Mouse (Mus musculus): ENCODE measurements around the gene Snrpe.

The Snrpe gene

DNA sequence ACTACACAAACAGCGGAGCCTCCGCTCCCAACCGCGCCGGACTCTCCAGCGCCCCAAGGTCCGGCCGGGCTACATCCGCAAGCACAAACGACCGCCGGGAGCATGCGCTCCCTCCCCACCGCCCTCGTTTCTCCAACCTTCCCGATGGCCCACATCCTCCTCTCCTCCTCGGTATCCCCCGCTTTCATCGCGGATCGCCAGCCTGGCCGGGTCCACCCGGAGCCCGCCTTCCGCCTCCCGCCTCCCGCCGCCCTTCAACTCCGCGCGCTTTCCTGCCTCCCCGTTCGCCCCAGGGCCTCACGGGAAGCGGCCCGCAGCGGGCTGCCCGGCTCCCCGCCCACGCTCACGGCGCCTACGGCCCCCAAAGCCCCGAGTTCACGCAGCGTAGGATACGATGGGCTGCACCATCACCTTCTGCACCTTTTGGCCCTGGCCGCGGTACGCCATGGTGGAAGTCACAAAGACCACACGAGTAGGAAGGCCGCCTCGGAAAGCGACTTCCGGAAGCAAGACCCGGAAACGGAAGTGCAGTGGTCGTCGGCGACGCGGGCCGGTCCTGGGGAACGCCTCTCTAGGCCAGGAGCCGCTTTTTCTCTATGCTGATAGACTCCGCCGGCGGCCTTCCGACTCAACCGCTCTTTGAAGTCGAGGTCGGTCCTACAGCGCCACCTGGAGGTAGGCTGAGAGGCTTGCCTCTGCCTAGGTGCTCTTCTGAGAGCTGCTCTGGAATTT is at the start of gene Snrpe:
TSS of gene Snrpe (minus strand) at position 521 of the 732 bp plus-strand sequence.
- peak; percentile 96 for DNase-seq

DNA sequence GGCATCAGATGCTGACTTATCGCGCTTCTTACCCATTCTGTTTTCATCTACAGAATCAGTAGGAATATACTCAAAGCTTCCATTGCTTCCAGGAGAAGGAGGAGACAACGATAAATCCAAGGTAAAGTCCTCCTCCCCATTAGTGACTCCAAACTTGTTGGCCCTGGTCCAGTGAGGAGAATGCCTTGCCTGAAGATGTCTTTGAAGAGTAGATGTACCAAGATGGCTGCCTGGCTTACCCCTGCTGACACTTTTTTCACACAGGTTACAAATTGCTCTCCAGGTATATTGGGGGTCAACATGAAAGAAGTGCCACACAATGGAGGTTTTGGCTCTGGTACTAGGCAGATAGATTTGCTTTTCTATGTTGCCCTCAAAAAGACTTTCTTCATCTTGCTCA is 48.8 kb upstream of the Snrpe start:
- no peak for DNase-seq

DNA sequence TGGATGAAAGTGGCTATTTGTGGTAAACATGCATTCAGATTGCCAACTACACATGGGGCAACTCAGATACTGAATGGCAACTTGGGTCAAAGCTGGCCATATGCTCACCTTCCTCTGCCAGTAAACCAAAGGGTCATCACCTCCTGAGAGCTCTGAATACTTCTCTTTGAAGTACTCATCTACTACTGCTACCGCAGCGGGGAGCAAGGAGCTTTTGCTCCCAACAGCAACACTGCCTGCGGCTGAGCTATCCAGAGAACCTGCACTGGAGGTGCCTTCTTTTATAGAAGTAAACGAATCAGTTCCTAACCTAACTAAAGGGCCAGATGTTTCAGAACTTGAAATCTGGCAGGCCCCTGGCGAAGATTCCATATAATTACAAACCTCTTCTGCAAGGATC is 46.7 kb upstream of the Snrpe start:
- DNase-seq, result no peak

DNA sequence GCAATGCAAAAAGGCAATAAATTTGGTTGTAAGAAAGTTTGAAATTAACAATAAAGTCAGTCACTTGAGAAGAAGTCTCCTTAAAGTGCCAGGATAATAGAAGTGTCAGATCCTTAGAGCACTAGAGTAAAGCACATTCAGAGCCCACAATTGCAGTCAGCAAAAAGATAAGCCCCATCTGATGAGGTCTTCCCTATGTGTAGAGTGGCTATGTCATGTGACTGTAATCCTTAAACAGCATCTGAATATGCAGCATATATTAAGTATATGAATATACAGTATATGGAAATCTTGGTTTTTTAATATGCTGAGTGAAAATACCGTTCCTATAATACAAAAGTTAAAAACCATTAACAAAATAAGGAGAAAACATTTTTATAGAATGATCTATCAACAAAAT is 42.9 kb upstream of the Snrpe start:
- no peak for DNase-seq

DNA sequence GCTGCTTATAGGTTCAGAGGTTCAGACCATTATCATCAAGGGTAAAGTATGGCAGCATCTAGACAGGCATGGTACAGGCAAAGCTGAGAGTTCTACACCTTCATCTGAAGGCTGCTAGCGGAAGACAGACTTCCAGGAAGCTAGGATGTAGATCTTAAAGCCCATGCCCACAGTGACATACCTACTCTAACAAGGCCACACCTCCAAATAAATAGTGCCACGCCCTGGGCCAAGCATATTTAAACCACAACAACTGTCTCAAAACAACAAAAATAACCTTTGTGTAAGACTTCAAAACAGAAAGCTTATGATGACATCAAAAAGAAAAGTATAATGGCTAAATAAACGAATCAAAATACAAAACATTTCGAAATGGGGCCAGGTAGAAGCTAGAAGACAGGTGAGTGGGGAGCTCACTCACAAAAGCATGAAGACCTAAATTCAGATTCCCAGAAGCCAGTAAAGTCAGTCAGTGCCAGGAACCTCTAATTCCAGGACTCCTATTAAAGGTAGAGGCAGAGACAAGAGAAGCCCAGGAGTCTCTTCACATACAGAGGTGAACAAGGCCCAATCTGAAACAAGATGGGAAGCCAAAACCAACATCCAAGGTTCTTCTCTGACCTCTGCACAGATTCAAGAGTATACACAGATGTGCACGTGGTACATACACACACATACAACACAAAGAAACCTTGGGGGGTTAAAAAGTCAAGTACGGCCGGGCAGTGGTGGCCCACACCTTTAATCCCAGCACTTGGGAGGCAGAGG is 40.4 kb upstream of the Snrpe start:
- DNase-seq, result no peak

DNA sequence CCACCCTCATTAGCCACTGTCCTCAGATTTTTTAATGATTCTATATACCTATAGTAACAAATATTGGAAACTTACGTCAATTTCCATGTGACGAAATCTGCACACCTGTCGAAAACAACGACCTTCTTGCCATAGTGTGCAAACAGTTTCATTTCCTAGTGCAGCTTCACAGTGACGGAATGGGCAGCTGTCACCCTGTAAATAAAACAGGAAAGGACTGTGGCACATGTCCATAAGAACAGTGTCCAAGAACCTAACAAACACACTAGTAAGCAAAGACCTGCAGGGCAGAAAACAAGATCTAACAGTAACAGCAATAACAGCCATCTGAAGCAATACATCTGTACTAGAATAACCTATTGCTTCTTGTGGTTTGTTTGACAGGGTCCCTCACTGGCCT is 35.6 kb upstream of the Snrpe start:
- DNase-seq, result no peak

DNA sequence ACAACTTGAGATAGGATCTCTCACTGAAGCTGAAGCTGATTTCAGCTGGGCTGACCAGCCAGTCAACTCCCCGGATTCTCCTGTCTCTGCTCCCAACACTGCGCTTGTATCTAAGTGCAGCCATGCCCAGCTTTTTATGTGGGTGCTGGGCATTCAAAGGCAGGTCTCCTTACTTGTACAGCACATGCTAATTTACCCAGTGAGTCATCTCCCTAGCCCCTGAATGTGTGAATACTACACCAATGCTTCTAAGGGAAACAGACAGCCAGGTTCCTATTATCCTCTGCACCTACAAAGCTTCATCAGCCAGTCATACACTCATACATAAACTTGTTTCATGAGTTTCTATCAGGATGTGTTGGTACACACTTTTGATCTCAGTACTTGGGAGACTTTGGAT is 31.1 kb upstream of the Snrpe start:
- DNase-seq, result no peak

DNA sequence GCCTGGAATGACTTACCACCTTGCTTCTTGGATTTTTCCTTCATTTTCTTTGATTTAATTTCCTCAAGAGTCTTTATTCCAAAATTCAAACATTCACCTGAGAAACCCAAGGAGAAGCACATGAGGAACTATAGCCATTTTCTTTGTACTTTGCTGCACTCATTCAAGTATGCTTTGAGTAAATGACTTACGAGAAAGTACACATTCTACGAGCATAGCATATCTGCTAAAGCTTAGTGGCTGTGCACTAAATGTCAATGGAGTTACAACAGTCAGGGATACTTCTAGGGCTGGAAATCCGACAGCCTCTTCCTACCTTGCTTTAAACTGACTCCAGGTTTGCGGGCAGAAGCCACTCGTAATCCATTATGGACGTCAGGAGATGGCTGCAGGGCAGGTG is 28.4 kb upstream of the Snrpe start:
- DNase-seq, result no peak

DNA sequence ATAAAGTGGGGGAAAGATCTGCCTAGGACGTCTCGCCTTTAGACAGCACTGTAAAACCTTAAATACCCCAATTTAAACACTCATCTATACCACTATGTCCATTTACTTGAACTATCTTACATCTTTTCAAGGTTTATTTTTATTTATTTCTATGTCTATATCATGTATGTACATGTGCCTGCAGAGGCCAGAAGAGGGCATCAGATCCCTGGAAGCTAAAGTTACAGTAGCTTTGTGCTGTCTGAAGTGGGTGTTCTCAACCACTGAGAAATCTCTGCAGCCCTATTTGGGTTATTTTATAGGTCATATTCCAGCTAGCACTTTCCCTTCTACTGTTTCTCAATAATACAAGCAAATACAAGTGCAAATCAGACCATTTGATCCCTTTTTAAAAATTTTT is 22.1 kb upstream of the Snrpe start:
- no peak for DNase-seq

DNA sequence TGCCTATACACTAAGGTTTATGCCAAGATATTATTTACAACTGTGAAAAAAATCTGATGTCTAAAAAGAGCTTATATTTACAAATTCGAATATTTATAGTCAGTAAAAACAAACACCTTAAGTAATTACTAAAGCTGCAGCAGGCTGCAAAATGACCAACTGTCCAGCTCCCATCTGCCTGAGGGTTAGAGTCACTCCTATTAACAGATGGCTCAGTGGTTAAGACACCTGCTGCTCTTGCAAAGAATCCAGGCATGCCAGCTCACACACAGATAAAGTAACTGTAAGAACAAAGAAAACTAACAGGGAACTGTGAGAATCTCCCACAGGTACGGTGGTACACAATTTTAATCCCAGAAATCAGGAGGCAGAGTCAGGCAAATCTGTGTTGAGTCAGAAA is 15.0 kb upstream of the Snrpe start:
- DNase-seq, result no peak

DNA sequence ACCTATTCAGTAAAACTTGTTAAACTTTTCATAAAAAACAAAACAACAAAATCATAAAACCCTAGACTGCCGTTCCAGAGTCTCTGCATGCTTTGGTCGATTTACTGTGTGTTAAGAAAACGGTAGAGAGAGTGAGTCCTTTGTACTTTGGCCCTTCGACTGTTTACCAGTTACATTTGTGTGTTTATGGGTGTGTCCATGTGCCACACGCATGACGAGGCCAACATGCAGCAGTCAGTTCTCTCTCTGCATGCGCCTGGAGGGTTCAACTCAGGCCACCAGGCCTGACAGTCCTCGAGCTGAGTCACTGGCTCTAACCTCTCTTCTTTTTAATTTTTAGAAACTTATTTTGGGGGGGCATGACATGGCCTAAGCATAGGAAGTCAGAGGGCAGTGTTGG is 8.2 kb upstream of the Snrpe start:
- no peak for DNase-seq

DNA sequence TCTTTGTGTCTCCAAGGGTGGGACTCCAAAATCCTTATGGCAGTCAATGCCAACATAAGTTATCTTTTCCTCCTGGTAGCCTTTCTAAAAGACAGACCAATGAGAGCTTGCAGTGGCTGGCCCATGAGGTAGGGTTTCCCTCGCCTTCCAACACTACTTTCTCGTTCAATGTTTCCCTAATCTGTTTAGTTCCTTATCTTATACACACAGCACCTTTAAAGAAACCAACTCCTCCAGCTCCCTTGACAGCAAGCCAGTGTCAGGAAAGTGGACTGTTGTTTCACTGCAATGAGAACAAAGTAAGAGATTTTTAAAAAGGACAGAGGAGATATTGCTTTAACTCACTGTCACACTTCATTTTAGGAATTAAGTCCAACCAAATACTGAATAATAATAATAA is 7.8 kb upstream of the Snrpe start:
- DNase-seq, result no peak

DNA sequence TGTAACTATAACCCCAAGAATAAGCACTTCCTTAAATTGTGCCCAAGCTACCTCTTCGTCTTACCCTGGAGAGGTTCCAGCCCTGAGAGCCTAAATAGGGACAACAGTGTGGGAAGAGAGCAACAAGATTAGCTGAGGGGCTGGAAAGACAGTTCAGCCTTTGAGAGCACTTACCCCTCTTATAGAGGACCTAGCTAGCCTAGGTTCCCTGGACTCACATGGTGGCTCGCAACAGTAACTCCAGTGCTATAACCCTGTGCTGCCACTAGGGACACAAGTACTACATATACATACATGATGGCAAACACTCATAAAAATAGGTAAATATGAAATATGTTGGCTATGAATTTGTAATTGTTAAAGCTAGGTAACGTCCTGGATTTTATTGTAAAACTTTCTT is 3.7 kb upstream of the Snrpe start:
- DNase-seq, result no peak

DNA sequence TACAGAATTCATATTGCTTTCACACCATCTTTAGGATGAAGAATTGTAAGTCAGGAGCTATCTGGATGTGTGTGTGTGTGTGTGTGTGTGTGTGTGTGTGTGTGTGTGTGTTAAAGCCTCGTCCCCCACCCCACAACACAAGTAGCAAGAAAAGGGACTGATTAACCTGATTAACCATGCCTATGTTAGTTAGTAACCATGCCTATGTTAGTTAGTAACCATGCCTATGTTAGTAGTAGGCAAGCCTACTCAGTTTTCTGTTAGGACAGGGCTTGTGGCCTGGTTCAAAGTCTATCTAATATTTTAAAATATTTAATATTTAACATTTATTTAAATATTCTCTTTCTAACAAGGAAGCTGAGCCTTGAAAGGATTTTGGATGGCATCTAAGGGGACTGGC is 1.3 kb upstream of the Snrpe start:
- no peak for DNase-seq

DNA sequence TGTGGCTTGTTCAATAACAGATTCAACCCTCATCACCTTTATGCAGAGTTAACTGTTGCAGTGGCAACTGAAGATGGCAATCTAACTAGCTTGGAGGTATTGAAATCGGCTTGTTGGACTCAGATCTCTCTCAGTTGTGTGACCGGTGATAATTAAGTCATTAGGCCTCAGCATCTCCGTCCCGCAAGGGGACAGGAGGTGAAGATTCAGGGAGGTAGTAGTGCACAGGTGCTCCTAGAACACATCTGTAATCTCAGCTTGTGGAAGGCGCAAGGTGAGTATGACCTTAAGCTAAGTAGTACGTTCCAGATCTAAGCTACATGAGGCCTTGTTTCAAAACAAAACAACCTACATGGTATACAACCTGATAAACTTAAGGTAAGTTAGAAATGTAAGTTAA is 510 bp upstream of the Snrpe start:
- DNase-seq, result peak; percentile 4

DNA sequence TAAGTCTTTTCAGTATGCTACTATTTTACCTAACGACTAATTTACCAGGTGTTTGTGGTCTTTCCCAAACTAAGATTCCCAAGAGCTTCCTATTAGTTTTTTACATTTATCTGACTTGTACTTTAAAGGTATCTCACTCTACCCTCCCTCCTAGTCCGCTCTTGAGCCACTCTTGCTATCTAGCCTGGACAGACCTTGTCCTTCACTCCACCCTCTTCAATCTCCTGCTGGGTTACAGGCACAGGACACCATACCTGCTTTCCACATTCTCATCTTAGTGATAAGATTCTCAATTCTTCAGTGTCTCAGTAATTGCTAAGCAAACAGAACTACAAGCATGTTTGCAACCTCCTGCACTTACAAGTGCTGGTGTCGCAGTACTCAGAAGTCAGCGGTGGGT is 6.9 kb downstream of the Snrpe start:
- no peak for DNase-seq

DNA sequence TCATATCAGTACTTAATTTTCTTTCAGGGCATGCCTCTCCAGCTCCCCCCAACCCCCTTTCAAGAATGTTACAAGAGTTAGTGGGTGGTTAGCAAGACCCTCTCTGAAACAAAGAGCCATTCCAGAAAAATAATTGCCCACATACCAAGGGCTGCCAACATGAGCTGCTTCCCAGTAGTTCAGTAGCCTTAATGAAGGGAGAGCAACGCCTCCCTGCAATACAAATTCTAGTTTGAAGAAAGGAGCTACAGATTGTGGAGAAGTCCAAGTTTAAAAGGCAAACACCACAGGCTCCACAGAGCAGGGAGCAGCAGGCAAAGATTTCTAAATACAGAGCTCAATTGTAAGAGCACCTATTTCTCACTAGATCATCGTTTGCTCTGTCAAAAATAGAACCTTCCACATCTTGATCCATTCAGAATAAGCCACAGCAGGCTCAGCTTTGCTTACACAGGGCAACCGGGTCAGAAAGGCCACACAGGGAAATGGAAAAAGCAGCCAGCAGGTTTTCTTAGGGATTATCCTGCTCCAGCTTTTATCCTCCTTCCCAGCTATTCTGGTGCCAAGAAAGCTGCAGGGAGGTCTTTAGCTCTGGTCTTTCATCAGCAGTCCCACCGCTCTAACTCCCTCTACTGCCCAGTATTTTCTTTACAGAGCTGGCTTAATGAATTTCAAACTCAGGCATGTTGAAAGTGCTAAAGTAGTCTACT is 13.6 kb downstream of the Snrpe start:
- DNase-seq, result no peak

DNA sequence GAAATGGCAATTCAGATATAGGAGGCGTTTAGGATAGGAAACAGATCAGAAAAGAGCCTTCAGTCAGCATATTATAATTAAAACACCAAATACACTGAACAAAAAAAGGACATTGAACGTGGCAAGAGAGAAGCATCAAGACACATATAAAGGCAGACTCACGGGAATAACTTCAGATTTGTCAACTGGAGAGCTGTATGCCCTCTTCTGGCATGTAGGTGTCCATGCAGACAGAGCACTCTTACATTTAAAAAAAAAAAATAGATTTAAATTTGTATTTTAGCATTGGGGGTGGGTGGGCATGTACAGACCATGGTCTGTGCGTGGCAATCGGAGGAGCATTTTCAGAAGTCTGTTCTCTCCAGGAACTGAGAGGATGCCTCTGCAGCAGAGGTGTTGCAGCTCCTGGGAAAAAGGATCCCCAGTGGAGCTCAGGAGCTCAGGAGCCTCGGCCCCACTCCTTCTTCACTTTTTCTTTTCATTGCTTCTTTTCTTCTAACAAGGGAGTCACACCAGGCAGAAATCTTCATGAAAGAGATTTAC is 24.0 kb downstream of the Snrpe start:
- no peak for DNase-seq

DNA sequence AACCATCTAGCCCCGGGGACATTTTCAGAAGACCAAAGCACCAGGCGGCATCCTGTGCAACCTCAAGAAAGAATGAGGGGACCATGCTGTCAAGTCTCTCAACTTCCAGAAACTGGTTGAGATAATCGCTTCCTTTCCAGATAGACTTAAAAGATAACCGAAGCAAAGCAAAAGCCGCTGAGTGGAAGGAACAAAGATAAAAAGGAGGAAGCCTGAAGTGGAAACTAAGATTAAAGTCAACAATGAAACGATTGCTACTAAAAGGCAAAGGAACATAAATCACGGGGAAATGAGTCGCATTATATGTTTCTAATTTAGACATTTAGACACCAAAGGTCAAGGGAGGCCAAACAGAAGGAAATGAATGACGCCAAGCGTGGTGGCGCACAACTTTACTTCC is 38.8 kb downstream of the Snrpe start:
- DNase-seq, result no peak

Data from right cerebral cortex, adult 18-20 months (tissue).